In genomic region chr11:96303151-96304099, GRCm38 (mm10) we compare ENCODE assay signal across 8 mouse cellular contexts. TPM values are rescaled to one million over a fixed set of nuclear protein-coding genes. Genes with fewer than 3 reads are reported as not detected.
DNase-seq lines count a peak whose midpoint lies in the region; ATAC-seq and TF ChIP-seq lines count a peak whose summit lies in the region.

Gene Hoxb5, plus strand, starts transcription at chr11:96303336.

- DNase-seq in left cerebral cortex, postnatal 4 days, result peak; percentile 74
- DNase-seq in left cerebral cortex, postnatal 25 days (ENCODE audit: low spot score in 2 of 2), result no peak
- DNase-seq in adrenal gland, postnatal 4 days (ENCODE audit: low spot score in 2 of 2), result peak; percentile 78 to 79
- peak; percentile 93 for DNase-seq in kidney, adult 9 months
- peak; percentile 96 for DNase-seq in lung, postnatal 0 days (ENCODE audit: low spot score)
- peak; percentile 35 for DNase-seq in spleen, adult 12 weeks (ENCODE audit: low spot score)
- no peak for DNase-seq in layer of hippocampus, postnatal 14 days (ENCODE audit: low spot score in 2 of 2)

- TF ChIP-seq EP300 in lung, postnatal 0 days (IDR thresholded peaks at IDR 0.05), result no peak; the same call in 1 of the 2 replicates

- under 1% methylated on average over 69 of the region's 69 CpGs for WGBS in heart, embryonic 11.5 days (ENCODE audit: insufficient replicate concordance)
- WGBS in lung, postnatal 0 days, result under 1% methylated on average over 69 of the region's 69 CpGs

- peak within 1 kb of the TSS; percentile 52 for H3K4me2 ChIP-seq in heart, embryonic 11.5 days
- peak within 1 kb of the TSS; percentile 73 for H3K4me2 ChIP-seq in lung, postnatal 0 days (replicated peaks; ENCODE audit: low read depth, low read length)

- H3K9me3 ChIP-seq in heart, embryonic 11.5 days (replicated peaks; ENCODE audit: control insufficient read depth, low read length), result no peaks in the 10 kb centered on the region
- no peaks in the 10 kb centered on the region for H3K9me3 ChIP-seq in lung, postnatal 0 days (ENCODE audit: low read length)

- no peak within 1 kb of the TSS for H3K9ac ChIP-seq in heart, embryonic 11.5 days (ENCODE audit: low read depth, low read length)
- H3K9ac ChIP-seq in lung, postnatal 0 days (replicated peaks; ENCODE audit: low read depth), result peak within 1 kb of the TSS; percentile 82

- peaks cover 100% of the 10 kb centered on the region for H3K27me3 ChIP-seq in heart, embryonic 11.5 days (ENCODE audit: control insufficient read depth, insufficient read depth, low read length)
- peaks cover 32% of the 10 kb centered on the region for H3K27me3 ChIP-seq in lung, postnatal 0 days (replicated peaks; ENCODE audit: insufficient read depth, low read length)

- H3K36me3 ChIP-seq in heart, embryonic 11.5 days (ENCODE audit: control insufficient read depth, insufficient read depth, low read length), result no peaks in the 10 kb centered on the region
- H3K36me3 ChIP-seq in lung, postnatal 0 days (ENCODE audit: insufficient read depth, low read length), result no peaks in the 10 kb centered on the region

- no peak for ATAC-seq in heart, embryonic 11.5 days (replicated peaks; ENCODE audit: insufficient number of reproducible peaks, low FRiP score, low TSS enrichment)
- peak; percentile 71 for ATAC-seq in lung, postnatal 0 days

- H3K4me3 ChIP-seq in heart, embryonic 11.5 days (ENCODE audit: low read depth, low read length), result peak within 1 kb of the TSS; percentile 11
- peak within 1 kb of the TSS; percentile 57 for H3K4me3 ChIP-seq in lung, postnatal 0 days (ENCODE audit: low read depth, low read length)

- no peak within 1 kb of the TSS for H3K27ac ChIP-seq in heart, embryonic 11.5 days (ENCODE audit: low read depth, low read length)
- peak within 1 kb of the TSS; percentile 94 for H3K27ac ChIP-seq in lung, postnatal 0 days (ENCODE audit: low read length)

- intact Hi-C loops in left cerebral cortex, postnatal 4 days (cut with DNase I), result loop anchor here (10.0 kb wide), 1 partner anchor 371 kb away; no protein-coding TSS in a partner anchor
- intact Hi-C loops in left cerebral cortex, postnatal 25 days (cut with DNase I), result no loop called here

- TF ChIP-seq CTCF in lung, postnatal 0 days (IDR thresholded peaks at IDR 0.05), result peak; percentile 93

- H3K4me1 ChIP-seq in heart, embryonic 11.5 days (ENCODE audit: control insufficient read depth, insufficient read depth, low read length), result peaks cover 9% of the 10 kb centered on the region; the same call in 1 of the 2 replicates
- no peaks in the 10 kb centered on the region for H3K4me1 ChIP-seq in lung, postnatal 0 days (ENCODE audit: insufficient read depth, low read depth, low read length)

RNA-seq across cellular contexts. Expression of gene Hoxb5, which starts in this region (rescaled TPM):
- not detected for total RNA-seq in left cerebral cortex, postnatal 4 days (2021)
- not detected for total RNA-seq in left cerebral cortex, postnatal 25 days (2021)
- 10 to 100 TPM; 26.5 to 27.8 TPM for total RNA-seq in adrenal gland, postnatal 4 days (2021)
- polyA plus RNA-seq in heart, embryonic 11.5 days (2014; fragmentation: Nextera tagmentation; extraction: Ambion mirVana), result 0.65 and 2.4 TPM in 2 replicates
- polyA plus RNA-seq in lung, postnatal 0 days (2015; fragmentation: Nextera tagmentation; extraction: Ambion mirVana), result 16.8 and 17.3 TPM in 2 replicates
- not detected for total RNA-seq in layer of hippocampus, postnatal 14 days (2021)

Comparison
In these comparisons a context has a peak if more than half of its experiments do, and no peak if none do; other contexts are left out.
1. RNA of gene Hoxb5 (total RNA-seq): 26.5 to 27.8 TPM in adrenal gland, postnatal 4 days; not detected in left cerebral cortex, postnatal 4 days, not detected in left cerebral cortex, postnatal 25 days and not detected in layer of hippocampus, postnatal 14 days; every median in the first group is over 10 times any median in the second.
2. Peak in DNase-seq in left cerebral cortex, postnatal 4 days; RNA of the gene not detected or under 1 TPM.
3. DNase-seq: peak in adrenal gland, postnatal 4 days (2 of 2), kidney, adult 9 months (single experiment), lung, postnatal 0 days (single experiment) and spleen, adult 12 weeks (single experiment); none in left cerebral cortex, postnatal 25 days (0 of 2) and layer of hippocampus, postnatal 14 days (0 of 2).